Mouse (Mus musculus): Measurements from ENCODE around the gene Sipa1l3. TPM values are rescaled to one million over a fixed set of nuclear protein-coding genes. Genes with fewer than 3 reads are reported as not detected.

Gene Sipa1l3
- polyA plus RNA-seq, 1 experiment: 19.0 TPM

- Histone ChIP-seq H3K36me3 (ENCODE audit: control insufficient read depth, insufficient read depth) (no peaks in the 10 kb centered on the region), H3K27me3 (ENCODE audit: control insufficient read depth, insufficient read depth, insufficient read length) (no peaks in the 10 kb centered on the region), H3K79me2 (ENCODE audit: control insufficient read depth, insufficient read depth) (peaks cover 11% of the 10 kb centered on the region), H3K4me2 (ENCODE audit: low read depth) (no peak overlapping the region), H3K4me3 (no peak overlapping the region), H3ac (ENCODE audit: control insufficient read depth, insufficient read length) (no peak overlapping the region)
- TF ChIP-seq POLR2AphosphoS2 (IDR thresholded peaks at IDR 0.05; ENCODE audit: insufficient read length, low read depth): no peak
- no peak for TF ChIP-seq MAX (IDR thresholded peaks at IDR 0.05; ENCODE audit: low read depth)
- no peak for TF ChIP-seq POLR2A (IDR thresholded peaks at IDR 0.05; ENCODE audit: insufficient read length, low read depth)
- TF ChIP-seq SRF (IDR thresholded peaks at IDR 0.05; ENCODE audit: control insufficient read depth, insufficient read length, low read depth): no peak
- TF ChIP-seq USF1 (IDR thresholded peaks at IDR 0.05; ENCODE audit: low read depth): no peak
- no peak for TF ChIP-seq MYOD1 (IDR thresholded peaks at IDR 0.05; ENCODE audit: control insufficient read depth in 1 of 3, insufficient read length in 2 of 3, low read depth in 2 of 3)
- no peak for TF ChIP-seq REST (IDR thresholded peaks at IDR 0.05; ENCODE audit: insufficient read depth, insufficient read length)
- TF ChIP-seq TCF12 (IDR thresholded peaks at IDR 0.05; ENCODE audit: insufficient read depth, poor library complexity, severe bottlenecking): no peak
- no peak for TF ChIP-seq MYOG (IDR thresholded peaks at IDR 0.05; ENCODE audit: control insufficient read depth in 1 of 3, insufficient read depth in 1 of 3, insufficient read length in 2 of 3, low read depth in 2 of 3)
- no peak for TF ChIP-seq TCF3 (IDR thresholded peaks at IDR 0.05; ENCODE audit: insufficient read length, low read depth)
- TF ChIP-seq CEBPB (IDR thresholded peaks at IDR 0.05; ENCODE audit: insufficient read depth, poor library complexity, severe bottlenecking): no peak
- TF ChIP-seq E2F4 (IDR thresholded peaks at IDR 0.05; ENCODE audit: insufficient read depth): no peak
Observed at GRCm38 (mm10) chr7:29521841-29522575, 3.6 kb upstream of the Sipa1l3 start.

- no peak overlapping the region for H3ac ChIP-seq (ENCODE audit: control insufficient read depth, insufficient read length)
- TF ChIP-seq REST (IDR thresholded peaks at IDR 0.05; ENCODE audit: insufficient read depth, insufficient read length) (no peak), MAX (IDR thresholded peaks at IDR 0.05; ENCODE audit: low read depth) (no peak), SRF (IDR thresholded peaks at IDR 0.05; ENCODE audit: control insufficient read depth, insufficient read length, low read depth) (no peak), USF1 (IDR thresholded peaks at IDR 0.05; ENCODE audit: low read depth) (no peak), POLR2A (IDR thresholded peaks at IDR 0.05; ENCODE audit: insufficient read length, low read depth) (no peak), MYOG (IDR thresholded peaks at IDR 0.05; ENCODE audit: control insufficient read depth in 1 of 3, insufficient read depth in 1 of 3, insufficient read length in 2 of 3, low read depth in 2 of 3) (no peak), TCF12 (IDR thresholded peaks at IDR 0.05; ENCODE audit: insufficient read depth, poor library complexity, severe bottlenecking) (no peak), CEBPB (IDR thresholded peaks at IDR 0.05; ENCODE audit: insufficient read depth, poor library complexity, severe bottlenecking) (no peak), MYOD1 (IDR thresholded peaks at IDR 0.05; ENCODE audit: control insufficient read depth in 1 of 3, insufficient read length in 2 of 3, low read depth in 2 of 3) (no peak), E2F4 (IDR thresholded peaks at IDR 0.05; ENCODE audit: insufficient read depth) (no peak), POLR2AphosphoS2 (IDR thresholded peaks at IDR 0.05; ENCODE audit: insufficient read length, low read depth) (no peak)
- H3K4me2 ChIP-seq (ENCODE audit: low read depth): no peak overlapping the region
- H3K79me2 ChIP-seq (ENCODE audit: control insufficient read depth, insufficient read depth): peaks cover 17% of the 10 kb centered on the region
- no peaks in the 10 kb centered on the region for H3K27me3 ChIP-seq (ENCODE audit: control insufficient read depth, insufficient read depth, insufficient read length)
- no peaks in the 10 kb centered on the region for H3K36me3 ChIP-seq (ENCODE audit: control insufficient read depth, insufficient read depth)
- no peak overlapping the region for H3K4me3 ChIP-seq
Observed at GRCm38 (mm10) chr7:29521365-29521764, 2.9 kb upstream of the Sipa1l3 start.

- TF ChIP-seq E2F4 (IDR thresholded peaks at IDR 0.05; ENCODE audit: insufficient read depth) (no peak), TCF3 (IDR thresholded peaks at IDR 0.05; ENCODE audit: insufficient read length, low read depth) (no peak), POLR2A (IDR thresholded peaks at IDR 0.05; ENCODE audit: insufficient read length, low read depth) (no peak), REST (IDR thresholded peaks at IDR 0.05; ENCODE audit: insufficient read depth, insufficient read length) (no peak), SRF (IDR thresholded peaks at IDR 0.05; ENCODE audit: control insufficient read depth, insufficient read length, low read depth) (no peak), MYOG (IDR thresholded peaks at IDR 0.05; ENCODE audit: control insufficient read depth in 1 of 3, insufficient read depth in 1 of 3, insufficient read length in 2 of 3, low read depth in 2 of 3) (no peak), CEBPB (IDR thresholded peaks at IDR 0.05; ENCODE audit: insufficient read depth, poor library complexity, severe bottlenecking) (no peak), USF1 (IDR thresholded peaks at IDR 0.05; ENCODE audit: low read depth) (no peak), MAX (IDR thresholded peaks at IDR 0.05; ENCODE audit: low read depth) (no peak), POLR2AphosphoS2 (IDR thresholded peaks at IDR 0.05; ENCODE audit: insufficient read length, low read depth) (no peak), TCF12 (IDR thresholded peaks at IDR 0.05; ENCODE audit: insufficient read depth, poor library complexity, severe bottlenecking) (no peak), MYOD1 (IDR thresholded peaks at IDR 0.05; ENCODE audit: control insufficient read depth in 1 of 3, insufficient read length in 2 of 3, low read depth in 2 of 3) (no peak)
- Histone ChIP-seq H3K36me3 (ENCODE audit: control insufficient read depth, insufficient read depth) (no peaks in the 10 kb centered on the region), H3K79me2 (ENCODE audit: control insufficient read depth, insufficient read depth) (peaks cover 23% of the 10 kb centered on the region), H3ac (ENCODE audit: control insufficient read depth, insufficient read length) (no peak overlapping the region), H3K4me2 (ENCODE audit: low read depth) (no peak overlapping the region), H3K4me3 (no peak overlapping the region), H3K27me3 (ENCODE audit: control insufficient read depth, insufficient read depth, insufficient read length) (no peaks in the 10 kb centered on the region)
Observed at GRCm38 (mm10) chr7:29520794-29521193, 2.4 kb upstream of the Sipa1l3 start.

GRCm38 (mm10) chr7:29519211-29519550 is 740 bp upstream of the Sipa1l3 start:
- no peak for TF ChIP-seq MYOG (IDR thresholded peaks at IDR 0.05; ENCODE audit: control insufficient read depth in 1 of 3, insufficient read depth in 1 of 3, insufficient read length in 2 of 3, low read depth in 2 of 3)
- TF ChIP-seq TCF12 (IDR thresholded peaks at IDR 0.05; ENCODE audit: insufficient read depth, poor library complexity, severe bottlenecking): no peak
- peak overlapping the region; percentile 42 for H3ac ChIP-seq (ENCODE audit: control insufficient read depth, insufficient read length)
- H3K4me2 ChIP-seq (ENCODE audit: low read depth): peak overlapping the region; percentile 89
- peak overlapping the region; percentile 80 for H3K4me3 ChIP-seq
- H3K27me3 ChIP-seq (ENCODE audit: control insufficient read depth, insufficient read depth, insufficient read length): no peaks in the 10 kb centered on the region
- H3K79me2 ChIP-seq (ENCODE audit: control insufficient read depth, insufficient read depth): peaks cover 38% of the 10 kb centered on the region
- no peaks in the 10 kb centered on the region for H3K36me3 ChIP-seq (ENCODE audit: control insufficient read depth, insufficient read depth)
